Mouse (Mus musculus) kidney, embryonic 14.5 days (tissue): Measurements from ENCODE around the gene Rufy3. TPM values are rescaled to one million over a fixed set of nuclear protein-coding genes. Genes with fewer than 3 reads are reported as not detected.

Experiments
- ATAC-seq: fragments of 200-750 bp; cut with Nextera tagmentation; 2 replicates; pipeline ENCODE4 v1.8.0; 2017; ENCODE audit warnings: moderate number of reproducible peaks, mild to moderate bottlenecking, moderate TSS enrichment, moderate library complexity; ENCODE audit not compliant: low FRiP score, low TSS enrichment
- H3K27ac ChIP-seq: fragments of 300-500 bp; sonication (generic); 2 replicates; pipeline ENCODE4 v1.5.1; 2014; ENCODE audit warnings: low read depth, mild to moderate bottlenecking, low read length, moderate library complexity, mixed read lengths
- H3K27me3 ChIP-seq: fragments of 300-500 bp; sonication (generic); 2 replicates; pipeline ENCODE4 v1.6.1; 2014; ENCODE audit warnings: mild to moderate bottlenecking, low read length; ENCODE audit not compliant: control insufficient read depth, insufficient read depth
- H3K36me3 ChIP-seq: fragments of 300-500 bp; sonication (generic); 2 replicates; pipeline ENCODE4 v1.6.1; 2014; ENCODE audit warnings: low read length, mixed read lengths; ENCODE audit not compliant: control insufficient read depth, insufficient read depth
- H3K4me1 ChIP-seq: fragments of 300-500 bp; sonication (generic); 2 replicates; pipeline ENCODE4 v1.6.1; 2014; ENCODE audit warnings: low read length, mixed read lengths; ENCODE audit not compliant: control insufficient read depth, insufficient read depth
- H3K4me2 ChIP-seq: fragments of 300-500 bp; sonication (generic); replicated peaks from 2 replicates; pipeline ENCODE4 v1.6.1; 2014; ENCODE audit warnings: low read depth, mild to moderate bottlenecking, low read length
- H3K4me3 ChIP-seq: fragments of 300-500 bp; sonication (generic); 2 replicates; pipeline ENCODE4 v1.5.1; 2014; ENCODE audit warnings: mild to moderate bottlenecking, low read length
- H3K9ac ChIP-seq: fragments of 300-500 bp; sonication (generic); 2 replicates; pipeline ENCODE4 v1.6.1; 2014; ENCODE audit warnings: low read depth, mild to moderate bottlenecking, low read length, moderate library complexity
- H3K9me3 ChIP-seq: fragments of 300-500 bp; sonication (generic); 2 replicates; pipeline ENCODE4 v1.6.1; 2016; ENCODE audit warnings: low read length; ENCODE audit not compliant: control insufficient read depth
- WGBS: fragments of 180-500 bp; shearing (Covaris S2); extraction: QIAGEN DNeasy Blood & Tissue Kit; methylation state at CpG from one replicate; pipeline ENCODE4 v1.1.7; 2014; 5-methylcytosine and 5-hydroxymethylcytosine counted together
- polyA plus RNA-seq: library from polyadenylated mRNA; unstranded; fragments of >200 nt; fragmentation: Nextera tagmentation; extraction: Ambion mirVana; gene quantifications from 2 replicates; pipeline ENCODE4 v1.2.1, GENCODE M21; 2014

Gene Rufy3
- polyA plus RNA-seq, 1 experiment from 2014 or later, result 17.7 TPM

DNA sequence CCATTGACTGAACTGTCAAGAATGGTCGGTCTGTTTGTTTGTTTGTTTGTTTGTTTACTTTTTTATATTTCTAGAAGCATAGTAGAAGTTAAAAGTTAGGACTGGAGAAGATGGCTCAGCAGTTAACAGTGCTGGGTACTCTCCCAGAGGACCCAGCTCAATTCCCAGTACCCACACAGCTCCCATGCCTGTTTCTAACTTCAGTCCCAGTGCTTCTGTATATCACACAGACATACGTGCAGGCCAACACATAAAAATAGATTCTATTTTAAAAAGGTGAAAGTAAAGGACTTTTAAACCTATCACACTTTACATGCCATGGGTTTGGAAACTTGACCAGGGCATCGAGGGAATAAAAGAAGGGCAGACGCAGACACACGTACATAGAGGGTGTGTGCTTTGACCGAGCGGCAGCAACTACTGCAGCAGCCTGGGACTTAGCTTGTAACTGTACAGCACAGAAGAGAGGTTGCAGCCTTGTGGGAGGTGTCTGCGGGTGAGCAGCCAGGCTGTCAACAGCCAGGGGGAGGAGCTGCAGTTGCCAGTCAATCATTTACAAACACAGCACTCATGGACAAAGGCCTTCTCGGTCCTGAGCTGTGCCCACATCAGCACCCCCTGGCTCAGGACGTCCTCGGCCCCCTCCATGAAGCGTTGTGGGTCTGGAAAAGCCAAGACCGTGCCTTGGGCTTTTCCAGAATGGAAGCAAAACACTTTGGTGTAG lies 22.5 kb downstream of the Rufy3 start:
- peak overlapping the region; percentile 12; the same call in 1 of the 2 replicates for H3K4me2 ChIP-seq
- H3K27ac ChIP-seq, result peak overlapping the region; percentile 51; the same call in 1 of the 2 replicates
- ATAC-seq, result peak; percentile 90
- no peaks in the 10 kb centered on the region for H3K27me3 ChIP-seq
- peaks cover 32% of the 10 kb centered on the region for H3K4me1 ChIP-seq
- 0 out of 2 replicates have a peak overlapping the region, but pooled peaks have one; percentile 25 for H3K9ac ChIP-seq
- H3K9me3 ChIP-seq, result no peaks in the 10 kb centered on the region
- 31% methylated on average over 13 of the region's 13 CpGs for WGBS
- H3K36me3 ChIP-seq, result no peaks in the 10 kb centered on the region
- H3K4me3 ChIP-seq, result no peak overlapping the region

- Histone ChIP-seq H3K27ac (no peak overlapping the region), H3K4me3 (no peak overlapping the region), H3K27me3 (no peaks in the 10 kb centered on the region), H3K9me3 (no peaks in the 10 kb centered on the region), H3K4me2 (no peak overlapping the region), H3K9ac (no peak overlapping the region), H3K36me3 (no peaks in the 10 kb centered on the region), H3K4me1 (peaks cover 32% of the 10 kb centered on the region)
- whole genome bisulfite sequencing, result 65% methylated on average over 5 of the region's 5 CpGs
- ATAC-seq, result no peak
These were observed 23.6 kb downstream of the Rufy3 start for GRCm38 (mm10) chr5:88588481-88588880.

DNA sequence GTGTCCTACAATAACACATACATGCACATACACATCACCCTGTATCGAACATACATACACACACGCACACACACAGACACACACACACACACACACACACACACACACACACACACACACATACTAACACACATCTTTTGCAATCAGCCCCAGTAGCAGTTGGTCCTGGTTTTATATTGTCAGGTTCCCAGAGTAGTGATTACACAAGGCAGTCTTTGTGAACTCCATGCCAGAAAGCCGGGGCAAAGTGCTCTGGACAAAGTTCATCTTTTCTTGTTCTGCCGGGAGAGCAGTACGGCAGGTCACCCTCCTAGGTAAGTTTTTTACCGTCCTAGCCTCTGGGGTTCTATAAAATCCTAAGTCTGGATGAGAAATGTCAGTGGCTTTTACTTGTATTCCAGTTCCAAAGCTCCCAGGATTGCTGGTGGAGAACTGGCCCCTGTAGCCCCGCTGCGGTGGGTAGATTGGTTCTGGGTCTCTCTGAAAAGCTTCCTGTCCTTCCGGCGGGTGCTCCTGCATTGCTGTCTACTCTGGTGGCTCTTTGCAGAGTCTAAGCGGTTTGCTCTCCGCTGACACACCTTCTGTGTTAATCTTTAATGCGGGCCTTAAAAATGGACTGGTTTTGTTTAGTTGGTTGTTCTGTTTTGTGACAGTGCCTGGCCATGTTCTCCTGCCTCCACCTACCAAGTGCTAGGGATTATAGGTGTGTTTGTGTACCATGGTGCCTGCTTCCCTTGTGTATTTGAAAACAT lies 28.8 kb downstream of the Rufy3 start:
- ATAC-seq, result no peak
- Histone ChIP-seq H3K4me3 (no peak overlapping the region), H3K4me2 (no peak overlapping the region), H3K9ac (no peak overlapping the region), H3K9me3 (no peaks in the 10 kb centered on the region), H3K27ac (no peak overlapping the region), H3K4me1 (no peaks in the 10 kb centered on the region), H3K27me3 (no peaks in the 10 kb centered on the region), H3K36me3 (no peaks in the 10 kb centered on the region)
- WGBS, result 87% methylated on average over 13 of the region's 13 CpGs

- H3K36me3 ChIP-seq, result no peaks in the 10 kb centered on the region
- no peaks in the 10 kb centered on the region for H3K27me3 ChIP-seq
- no peak overlapping the region for H3K4me3 ChIP-seq
- WGBS, result 89% methylated on average over 7 of the region's 7 CpGs
- no peaks in the 10 kb centered on the region for H3K4me1 ChIP-seq
- no peak; the same call in 1 of the 2 replicates for ATAC-seq
- no peak overlapping the region for H3K9ac ChIP-seq
- H3K27ac ChIP-seq, result no peak overlapping the region
- H3K4me2 ChIP-seq, result no peak overlapping the region
- no peaks in the 10 kb centered on the region for H3K9me3 ChIP-seq
These were observed 29.3 kb downstream of the Rufy3 start for GRCm38 (mm10) chr5:88594173-88594569.

DNA sequence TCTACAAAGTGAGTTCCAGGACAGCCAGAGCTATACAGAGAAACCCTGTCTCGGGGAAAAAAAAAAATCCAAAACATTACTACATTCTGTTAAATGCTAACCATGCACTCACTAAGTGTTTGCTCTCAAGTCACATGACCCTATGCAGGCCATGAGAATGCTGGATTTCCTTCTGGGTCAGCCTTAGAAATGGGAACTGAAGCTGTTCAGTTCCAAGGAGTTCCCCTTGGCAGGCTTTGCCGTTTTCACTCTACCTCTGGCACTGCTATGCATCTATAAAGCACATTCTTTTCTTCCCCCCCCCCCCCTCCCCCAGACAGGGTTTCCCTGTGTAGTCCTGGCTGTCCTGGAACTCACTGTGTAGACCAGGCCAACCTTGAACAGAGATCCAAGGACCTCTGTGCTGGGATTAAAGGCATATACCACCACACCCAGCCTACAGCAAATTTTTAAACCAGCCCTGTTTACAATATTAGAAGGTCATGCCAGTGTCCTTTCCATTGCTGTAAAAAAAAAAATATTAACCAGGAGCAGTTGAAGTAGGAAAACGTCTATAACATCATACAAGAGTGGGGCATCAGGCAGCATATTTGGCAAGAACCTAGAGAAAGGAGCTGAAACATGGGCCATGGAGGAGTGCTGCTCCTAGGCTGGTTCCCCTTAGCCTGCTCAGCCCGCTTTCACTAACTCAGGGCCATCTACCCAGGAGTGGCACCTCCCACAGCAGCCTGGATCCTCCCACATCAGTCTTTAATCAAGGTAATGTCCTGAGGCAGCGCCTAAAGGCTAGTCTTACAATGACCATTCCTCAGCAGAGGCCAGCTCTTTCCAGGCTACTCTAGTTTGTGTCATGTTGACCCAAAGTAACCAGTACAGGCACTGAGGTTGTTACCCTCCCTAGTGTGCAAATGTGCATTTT lies 31.0 kb downstream of the Rufy3 start:
- WGBS, result 63% methylated on average over 5 of the region's 5 CpGs
- H3K4me2 ChIP-seq, result no peak overlapping the region
- no peak overlapping the region for H3K9ac ChIP-seq
- H3K27ac ChIP-seq, result no peak overlapping the region; the same call in 1 of the 2 replicates
- no peaks in the 10 kb centered on the region for H3K9me3 ChIP-seq
- no peak for ATAC-seq
- H3K4me3 ChIP-seq, result no peak overlapping the region
- H3K27me3 ChIP-seq, result no peaks in the 10 kb centered on the region
- H3K4me1 ChIP-seq, result 0 out of 2 replicates have a peak, but pooled peaks cover 5% of the 10 kb centered on the region
- no peaks in the 10 kb centered on the region for H3K36me3 ChIP-seq

GRCm38 (mm10) chr5:88598961-88599360 lies 34.1 kb downstream of the Rufy3 start:
- 74% methylated on average over 6 of the region's 6 CpGs for WGBS
- no peak overlapping the region for H3K4me2 ChIP-seq

GRCm38 (mm10) chr5:88602030-88602429 lies 37.2 kb downstream of the Rufy3 start:
- Histone ChIP-seq H3K27ac (no peak overlapping the region), H3K27me3 (no peaks in the 10 kb centered on the region), H3K36me3 (no peaks in the 10 kb centered on the region), H3K4me2 (no peak overlapping the region), H3K4me3 (no peak overlapping the region), H3K9ac (no peak overlapping the region), H3K9me3 (no peaks in the 10 kb centered on the region), H3K4me1 (0 out of 2 replicates have a peak, but pooled peaks cover 7% of the 10 kb centered on the region)
- ATAC-seq, result no peak
- 64% methylated on average over 2 of the region's 2 CpGs for WGBS

More at GRCm38 (mm10) chr5:88598961-88599360, 34.1 kb downstream of the Rufy3 start:
- no peak for ATAC-seq
- Histone ChIP-seq H3K36me3 (no peaks in the 10 kb centered on the region), H3K4me1 (0 out of 2 replicates have a peak, but pooled peaks cover 7% of the 10 kb centered on the region), H3K9ac (no peak overlapping the region), H3K27ac (no peak overlapping the region), H3K4me3 (no peak overlapping the region), H3K9me3 (no peaks in the 10 kb centered on the region), H3K27me3 (no peaks in the 10 kb centered on the region)

GRCm38 (mm10) chr5:88602713-88603112 lies 37.9 kb downstream of the Rufy3 start:
- Histone ChIP-seq H3K9me3 (no peaks in the 10 kb centered on the region), H3K4me2 (no peak overlapping the region), H3K4me3 (no peak overlapping the region), H3K27me3 (no peaks in the 10 kb centered on the region), H3K36me3 (no peaks in the 10 kb centered on the region), H3K4me1 (0 out of 2 replicates have a peak, but pooled peaks cover 7% of the 10 kb centered on the region), H3K27ac (no peak overlapping the region), H3K9ac (no peak overlapping the region)
- ATAC-seq, result peak; percentile 70; the same call in 1 of the 2 replicates
- WGBS, result 43% methylated on average over 3 of the region's 3 CpGs
